Mouse (Mus musculus) olfactory bulb, adult 2 months (tissue): ENCODE data around the gene Pirb. TPM values are rescaled to one million over a fixed set of nuclear protein-coding genes. Genes with fewer than 3 reads are reported as not detected.

Experiments used
- H3K27ac ChIP-seq: fragments of 200-500 bp; 2 replicates; pipeline ENCODE4 v1.5.1; 2012; ENCODE audit warnings: low read depth, low read length; ENCODE audit not compliant: insufficient read depth
- H3K4me1 ChIP-seq: fragments of 200-500 bp; 2 replicates; pipeline ENCODE4 v1.6.1; 2012; ENCODE audit warnings: low read length; ENCODE audit not compliant: control insufficient read depth, insufficient read depth
- H3K4me3 ChIP-seq: fragments of 200-500 bp; 2 replicates; pipeline ENCODE4 v1.5.1; 2012; ENCODE audit warnings: mild to moderate bottlenecking, low read depth, low read length, moderate library complexity; ENCODE audit not compliant: insufficient read depth
- CTCF ChIP-seq: fragments of 200-500 bp; IDR thresholded peaks from 2 replicates; pipeline ENCODE4 v1.5.1; 2012; ENCODE audit warnings: low read depth, mild to moderate bottlenecking, low read length, moderate library complexity; ENCODE audit not compliant: insufficient read depth
- POLR2A ChIP-seq: fragments of 200-500 bp; IDR thresholded peaks from 2 replicates; pipeline ENCODE4 v1.6.1; 2012; ENCODE audit warnings: mild to moderate bottlenecking, low read depth, low read length, moderate library complexity; ENCODE audit not compliant: insufficient read depth
- WGBS: fragments of 180-500 bp; shearing (Covaris S2); methylation state at CpG from one replicate; pipeline ENCODE4 v1.1.7; 2018; 5-methylcytosine and 5-hydroxymethylcytosine counted together
- polyA plus RNA-seq: library from polyadenylated mRNA; stranded (reverse); fragments of >200 nt; gene quantifications from 2 replicates; pipeline ENCODE4 v1.2.4, GENCODE M21; 2012; ENCODE audit warnings: low replicate concordance; ENCODE audit not compliant: missing spikeins, insufficient read depth, insufficient read length

Pirb gene
- polyA plus RNA-seq, 1 experiment, result not detected

DNA sequence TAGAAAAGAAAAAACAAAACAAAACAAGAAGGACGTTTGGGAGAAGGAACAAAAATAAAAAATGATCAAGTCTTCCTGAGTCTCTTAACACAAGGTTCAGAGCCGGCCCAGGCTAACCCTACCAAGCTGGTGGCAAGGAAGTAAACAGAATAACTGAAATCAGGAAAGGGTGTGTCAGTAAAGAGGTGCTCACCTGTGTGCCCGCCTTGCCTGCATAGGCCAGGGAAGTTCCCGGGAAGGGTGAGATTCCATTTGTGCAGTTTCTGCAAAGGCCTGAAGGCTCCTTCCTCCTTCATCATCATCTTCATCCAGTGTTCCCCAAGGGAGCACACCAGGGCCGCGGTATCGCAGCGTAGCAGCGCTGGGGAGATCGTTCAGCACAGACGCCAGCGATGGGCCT, 43.8 kb downstream of the Pirb start:
- 88% methylated on average over 12 of the region's 12 CpGs for WGBS

DNA sequence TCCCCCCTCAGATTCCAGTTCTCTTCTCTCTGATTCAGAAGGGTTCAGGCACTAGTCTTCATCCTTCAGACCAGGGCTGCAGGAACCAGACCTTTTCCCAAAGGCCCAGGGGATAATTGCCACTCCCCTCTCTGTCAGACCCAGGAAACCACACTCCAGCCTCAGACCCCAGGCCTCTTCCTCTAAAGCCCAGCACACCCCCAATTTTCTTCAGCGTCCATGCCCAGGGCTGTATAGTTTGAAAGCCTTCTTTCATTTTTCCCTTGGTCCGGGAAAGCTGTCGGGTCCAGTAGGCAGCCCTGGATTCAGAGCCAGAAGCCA, 45.0 kb downstream of the Pirb start:
- 79% methylated on average over 3 of the region's 3 CpGs for WGBS
- no peak for TF ChIP-seq POLR2A
- no peak for TF ChIP-seq CTCF
- H3K4me1 ChIP-seq, result no peaks in the 10 kb centered on the region; the same call in 1 of the 2 replicates

More for the DNA sequence above, 43.8 kb downstream of the Pirb start:
- Histone ChIP-seq H3K4me1 (no peaks in the 10 kb centered on the region; the same call in 1 of the 2 replicates), H3K4me3 (no peak overlapping the region), H3K27ac (no peak overlapping the region)
- no peak for TF ChIP-seq POLR2A

DNA sequence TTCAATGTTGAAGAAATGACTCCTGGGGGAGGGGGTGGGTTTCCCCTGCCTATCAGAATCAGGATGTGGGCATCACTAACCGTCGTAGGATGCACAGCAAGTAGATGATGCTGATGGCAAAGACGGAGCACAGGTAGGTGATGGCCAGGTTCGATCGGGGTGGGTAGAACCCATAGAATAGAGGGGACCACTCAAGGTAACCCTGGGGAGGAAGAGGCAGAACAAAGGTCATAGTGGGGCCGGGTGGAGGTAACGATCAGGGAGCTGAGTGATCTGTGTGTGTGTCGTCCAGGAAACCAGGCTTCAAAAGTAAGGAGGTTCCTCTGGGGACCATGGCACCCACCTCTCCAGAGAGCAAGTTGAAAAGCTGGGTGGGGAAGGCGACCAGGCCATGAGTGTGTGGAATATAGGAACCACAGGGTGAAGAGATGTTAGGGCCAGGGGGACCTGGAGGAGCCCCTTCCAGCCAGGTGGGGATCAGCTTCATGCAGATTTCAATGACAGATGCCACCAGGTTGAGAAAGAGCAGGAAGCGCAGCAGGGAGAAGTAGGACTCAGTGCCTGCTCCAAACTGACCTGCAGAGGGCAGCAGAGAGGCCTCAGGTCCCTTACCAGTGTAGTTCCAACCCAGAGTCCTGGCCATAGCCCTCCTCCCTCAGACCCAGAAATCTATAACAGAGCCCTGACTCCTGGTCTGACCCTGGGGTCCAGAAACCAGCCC, 45.5 kb downstream of the Pirb start:
- TF ChIP-seq CTCF (peak; percentile 72), POLR2A (no peak)
- WGBS, result 71% methylated on average over 10 of the region's 10 CpGs
- no peak overlapping the region for H3K27ac ChIP-seq
- H3K4me3 ChIP-seq, result no peak overlapping the region
- H3K4me1 ChIP-seq, result no peaks in the 10 kb centered on the region; the same call in 1 of the 2 replicates

More for the DNA sequence above, 45.0 kb downstream of the Pirb start:
- Histone ChIP-seq H3K27ac (no peak overlapping the region), H3K4me3 (no peak overlapping the region)

DNA sequence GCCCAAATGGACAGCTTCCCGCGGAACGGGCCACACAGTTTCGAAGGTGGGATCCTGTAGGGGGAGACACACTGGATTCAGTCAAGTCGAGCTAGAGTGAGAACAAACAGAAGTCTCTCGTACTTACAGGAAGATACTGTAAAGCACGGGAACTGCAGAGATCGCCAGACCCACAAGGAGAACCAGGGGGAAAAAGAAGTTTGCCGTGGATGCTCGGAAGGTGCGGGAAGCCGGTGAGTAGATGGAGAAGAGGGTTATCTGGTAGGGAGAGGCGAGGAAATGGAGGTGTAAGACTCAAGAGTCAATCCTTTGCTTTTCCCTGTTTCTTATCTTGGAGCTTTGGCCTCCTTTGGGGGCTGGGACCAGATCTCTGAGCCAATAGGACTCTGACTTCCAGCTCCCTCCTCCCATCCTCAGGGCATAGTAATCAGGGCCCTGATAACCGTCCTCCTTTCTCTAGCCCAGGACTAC, 53.2 kb downstream of the Pirb start:
- Histone ChIP-seq H3K4me1 (peaks cover 5% of the 10 kb centered on the region; the same call in 1 of the 2 replicates), H3K27ac (no peak overlapping the region), H3K4me3 (no peak overlapping the region)
- TF ChIP-seq CTCF, result no peak
- TF ChIP-seq POLR2A, result no peak
- 33% methylated on average over 14 of the region's 14 CpGs for WGBS

DNA sequence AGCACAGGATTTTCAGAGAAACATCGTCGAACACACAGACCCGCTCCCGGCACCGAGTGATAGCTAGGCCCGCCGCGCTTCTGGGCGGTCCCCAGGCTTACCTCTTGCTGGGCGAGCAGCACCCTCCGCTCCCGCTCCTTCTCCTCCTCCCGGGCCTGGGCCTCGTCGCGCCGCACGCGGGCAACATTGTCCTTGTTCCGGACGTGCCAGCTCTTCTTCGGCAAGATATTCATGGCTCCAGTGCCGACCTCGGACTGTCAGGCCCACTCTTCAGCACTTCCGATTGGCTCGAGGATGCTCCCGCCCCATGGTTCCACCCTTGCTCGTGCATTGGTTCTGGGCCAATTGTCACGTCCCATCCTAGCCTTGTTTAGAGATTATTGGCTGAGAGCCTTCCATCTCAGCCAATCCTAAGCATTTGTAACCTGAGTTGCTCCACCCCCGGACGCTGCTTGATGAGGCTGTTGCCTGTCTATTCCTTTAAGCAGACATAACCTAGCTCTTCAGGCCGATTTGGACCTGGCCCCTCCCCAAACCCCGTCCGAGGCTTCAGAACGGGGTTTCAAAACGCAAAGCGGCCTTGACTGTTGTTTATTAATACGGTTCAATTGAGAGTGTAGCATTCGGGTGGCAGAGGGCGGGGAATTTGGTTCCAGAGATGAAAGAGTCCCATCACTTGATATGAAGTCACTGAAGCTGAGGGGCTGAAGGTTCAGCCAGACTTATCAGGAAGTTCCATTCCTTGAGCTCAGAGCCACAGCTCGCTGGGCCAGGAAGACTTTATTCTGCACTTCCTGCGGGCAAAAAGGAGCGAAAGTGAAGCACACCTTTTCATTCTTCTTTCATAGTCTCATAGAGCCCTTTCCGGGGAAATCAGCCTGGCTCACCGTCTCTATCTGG, 54.7 kb downstream of the Pirb start, which contains the start of gene Leng1:
TSS of gene Leng1 (minus strand) at position 626 of the 900 bp plus-strand sequence.
- peak within 1 kb of the TSS; percentile 54 for H3K27ac ChIP-seq
- WGBS, result 2% methylated on average over 45 of the region's 45 CpGs
- TF ChIP-seq CTCF (no peak), POLR2A (peak; percentile 61)
- H3K4me3 ChIP-seq, result peak within 1 kb of the TSS; percentile 75
- H3K4me1 ChIP-seq, result peaks cover 5% of the 10 kb centered on the region; the same call in 1 of the 2 replicates

DNA sequence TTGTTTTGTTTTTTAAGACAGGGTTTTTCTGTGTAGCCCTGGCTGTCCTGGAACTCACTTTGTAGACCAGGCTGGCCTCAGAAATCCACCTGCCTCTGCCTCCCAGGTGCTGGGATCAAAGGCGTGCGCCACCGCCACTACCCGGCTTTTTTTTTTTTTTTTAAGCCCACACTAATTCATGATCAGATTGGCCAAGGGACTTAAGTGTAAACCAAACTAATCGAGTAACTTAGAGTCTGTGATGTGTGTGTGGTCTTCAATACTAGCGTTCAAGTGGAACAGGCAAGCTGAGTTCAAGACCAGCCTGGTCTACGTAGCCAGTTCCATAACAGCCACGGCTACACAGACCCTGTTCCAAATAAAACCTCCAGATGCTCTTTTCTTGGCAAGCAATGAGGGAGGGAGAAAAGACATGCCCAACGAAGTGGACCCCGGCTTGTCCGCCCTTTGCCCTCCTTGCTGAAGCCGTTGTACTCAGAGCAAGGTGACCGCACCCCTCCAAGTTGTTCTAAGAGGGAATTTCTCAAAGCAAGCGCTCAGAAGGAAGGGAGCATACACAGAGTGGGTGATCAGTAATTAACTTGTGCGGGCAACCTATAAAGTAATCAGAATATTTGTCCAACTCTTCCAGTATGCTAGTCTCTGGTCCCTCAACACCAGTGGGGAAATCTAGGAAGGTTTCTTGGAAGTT, 55.5 kb downstream of the Pirb start:
- H3K4me1 ChIP-seq, result peaks cover 5% of the 10 kb centered on the region; the same call in 1 of the 2 replicates
- WGBS, result 20% methylated on average over 15 of the region's 15 CpGs
- H3K27ac ChIP-seq, result no peak overlapping the region
- no peak for TF ChIP-seq POLR2A
- no peak for TF ChIP-seq CTCF
- peak overlapping the region; percentile 75 for H3K4me3 ChIP-seq

Other genes with a start within 250 kb of the Pirb start
- gene Tarm1, start 217.8 kb downstream of the Pirb start, polyA plus RNA-seq, result not detected in 2 replicates
- gene Oscar, start 104.2 kb downstream of the Pirb start, polyA plus RNA-seq, result not detected in 2 replicates
- not detected in 2 replicates for gene Ndufa3, start 103.0 kb downstream of the Pirb start, polyA plus RNA-seq
- not detected in 2 replicates for gene Tfpt, start 90.5 kb downstream of the Pirb start, polyA plus RNA-seq
- gene Prpf31, start 90.4 kb downstream of the Pirb start, polyA plus RNA-seq, result not detected in 2 replicates
- not detected in 2 replicates for gene Cnot3, start 75.1 kb downstream of the Pirb start, polyA plus RNA-seq
- not detected in 2 replicates for gene Leng1, start 54.6 kb downstream of the Pirb start, polyA plus RNA-seq
- not detected in 2 replicates for gene Tmc4, start 42.8 kb downstream of the Pirb start, polyA plus RNA-seq
- not detected in 2 replicates for gene Tsen34, start 27.5 kb downstream of the Pirb start, polyA plus RNA-seq
- not detected in 2 replicates for gene Mboat7, start 26.9 kb downstream of the Pirb start, polyA plus RNA-seq
- gene Rps9, start 16.4 kb downstream of the Pirb start, polyA plus RNA-seq, result 2,455 TPM in 1 of 2 replicates, not detected in the other
- gene Gm15448, start 105.3 kb upstream of the Pirb start, polyA plus RNA-seq, result not detected in 2 replicates
- gene Pira2, start 124.7 kb upstream of the Pirb start, polyA plus RNA-seq, result not detected in 2 replicates
- not detected in 2 replicates for gene Gm14548, start 177.7 kb upstream of the Pirb start, polyA plus RNA-seq
- not detected in 2 replicates for gene Lilra6, start 195.1 kb upstream of the Pirb start, polyA plus RNA-seq